Mouse (Mus musculus): ENCODE results near the gene Ptprb. TPM values are rescaled to one million over a fixed set of nuclear protein-coding genes. Genes with fewer than 3 reads are reported as not detected.

Gene Ptprb
- polyA plus RNA-seq, 1 experiment from 2014 or later: 5.5 TPM

DNA sequence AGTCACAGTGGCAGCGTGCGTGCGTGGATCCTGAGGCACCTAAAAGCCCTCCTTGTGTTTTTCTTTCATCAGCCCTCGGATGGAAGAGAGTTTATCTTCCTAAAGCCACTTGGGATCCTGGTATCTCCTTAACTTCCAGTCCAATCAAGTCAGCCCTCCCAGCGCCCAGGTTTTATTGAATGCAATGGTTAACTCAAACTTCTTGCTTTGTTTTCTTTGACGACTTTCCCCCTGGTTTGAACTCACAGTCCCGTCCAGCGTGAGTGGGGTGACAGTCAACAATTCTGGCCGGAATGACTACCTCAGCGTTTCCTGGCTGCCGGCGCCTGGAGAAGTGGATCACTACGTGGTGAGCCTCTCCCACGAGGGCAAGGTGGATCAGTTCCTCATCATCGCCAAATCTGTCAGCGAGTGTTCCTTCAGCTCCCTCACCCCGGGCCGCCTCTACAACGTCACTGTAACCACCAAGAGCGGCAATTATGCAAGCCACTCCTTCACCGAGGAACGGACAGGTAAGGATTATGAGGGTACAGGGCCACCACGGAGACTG, 55.7 kb downstream of the Ptprb start:
- H3K27ac ChIP-seq: no peak overlapping the region
- no peak for DNase-seq (ENCODE audit: low spot score)
- no peaks in the 10 kb centered on the region for H3K36me3 ChIP-seq (ENCODE audit: insufficient read depth, low read length)
- H3K27me3 ChIP-seq (ENCODE audit: insufficient read depth, low read length): no peaks in the 10 kb centered on the region
- no peak for ATAC-seq (replicated peaks; ENCODE audit: low FRiP score, low read depth)
- TF ChIP-seq CTCF (IDR thresholded peaks at IDR 0.05; ENCODE audit: low read depth): no peak
- H3K4me3 ChIP-seq (replicated peaks; ENCODE audit: low read depth, low read length): 0 out of 2 replicates have a peak overlapping the region, but pooled peaks have one; percentile 1
- no peak overlapping the region for H3K9ac ChIP-seq (ENCODE audit: low read depth, low read length)
- peak overlapping the region; percentile 41 for H3K4me2 ChIP-seq (ENCODE audit: low read length)
- H3K4me1 ChIP-seq (replicated peaks; ENCODE audit: insufficient read depth, low read length): no peaks in the 10 kb centered on the region
- WGBS: 27% methylated on average over 23 of the region's 23 CpGs
- no peaks in the 10 kb centered on the region for H3K9me3 ChIP-seq (replicated peaks; ENCODE audit: low read length)

DNA sequence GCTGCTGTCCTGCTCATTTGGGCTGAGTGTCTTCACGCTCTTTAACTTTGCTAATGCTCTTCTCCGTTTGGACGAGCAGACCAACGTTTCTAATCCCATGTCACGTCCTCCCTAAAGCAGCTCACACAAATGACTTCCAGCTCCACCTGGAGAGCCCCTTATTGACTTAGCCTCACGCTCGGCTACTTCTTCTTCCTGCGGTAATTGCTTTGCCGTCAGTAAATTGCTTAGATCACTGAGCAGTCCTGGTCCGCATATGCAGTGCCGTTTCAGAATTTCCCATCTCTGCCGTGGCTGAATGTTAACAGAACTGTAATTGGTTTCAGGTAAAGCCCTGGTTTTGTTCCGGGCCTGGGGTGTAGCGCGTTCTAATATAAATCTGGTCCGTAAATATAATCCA, 58.3 kb downstream of the Ptprb start:
- DNase-seq (ENCODE audit: low spot score): peak; percentile 28
- 43% methylated on average over 16 of the region's 16 CpGs for WGBS
- H3K9ac ChIP-seq (ENCODE audit: low read depth, low read length): no peak overlapping the region
- ATAC-seq (replicated peaks; ENCODE audit: low FRiP score, low read depth): peak; percentile 46; the same call in 1 of the 2 replicates
- H3K4me3 ChIP-seq (replicated peaks; ENCODE audit: low read depth, low read length): no peak overlapping the region
- no peak for TF ChIP-seq CTCF (IDR thresholded peaks at IDR 0.05; ENCODE audit: low read depth)
- no peaks in the 10 kb centered on the region for H3K27me3 ChIP-seq (ENCODE audit: insufficient read depth, low read length)
- H3K9me3 ChIP-seq (replicated peaks; ENCODE audit: low read length): no peaks in the 10 kb centered on the region
- no peaks in the 10 kb centered on the region for H3K36me3 ChIP-seq (ENCODE audit: insufficient read depth, low read length)
- no peak overlapping the region for H3K4me2 ChIP-seq (ENCODE audit: low read length)
- H3K27ac ChIP-seq: no peak overlapping the region
- H3K4me1 ChIP-seq (replicated peaks; ENCODE audit: insufficient read depth, low read length): no peaks in the 10 kb centered on the region

DNA sequence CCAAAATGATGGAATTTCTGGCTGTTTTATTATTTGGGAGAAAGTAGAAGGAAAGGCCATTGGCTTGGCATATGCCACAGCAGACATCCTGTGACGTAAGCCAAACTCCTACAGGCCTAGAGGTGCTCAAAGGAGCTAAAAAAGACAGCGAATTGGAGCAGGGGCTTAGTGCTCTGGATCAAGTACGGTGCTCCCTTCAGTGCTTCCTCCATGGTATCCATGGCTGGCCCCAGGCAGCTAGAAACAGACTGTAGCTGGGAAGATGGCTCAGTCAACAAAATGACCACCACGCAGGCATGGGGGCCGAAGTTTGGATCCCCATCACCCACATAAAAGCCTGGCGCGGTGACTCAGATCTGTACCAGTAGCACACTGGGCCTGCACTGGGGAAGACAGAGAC, 58.8 kb downstream of the Ptprb start:
- no peaks in the 10 kb centered on the region for H3K4me1 ChIP-seq (replicated peaks; ENCODE audit: insufficient read depth, low read length)
- H3K4me2 ChIP-seq (ENCODE audit: low read length): no peak overlapping the region
- no peaks in the 10 kb centered on the region for H3K9me3 ChIP-seq (replicated peaks; ENCODE audit: low read length)
- no peak overlapping the region for H3K4me3 ChIP-seq (replicated peaks; ENCODE audit: low read depth, low read length)
- no peak overlapping the region for H3K27ac ChIP-seq
- no peak overlapping the region for H3K9ac ChIP-seq (ENCODE audit: low read depth, low read length)
- no peak for TF ChIP-seq CTCF (IDR thresholded peaks at IDR 0.05; ENCODE audit: low read depth)
- DNase-seq (ENCODE audit: low spot score) (no peak), ATAC-seq (replicated peaks; ENCODE audit: low FRiP score, low read depth) (no peak)
- H3K36me3 ChIP-seq (ENCODE audit: insufficient read depth, low read length): no peaks in the 10 kb centered on the region
- no peaks in the 10 kb centered on the region for H3K27me3 ChIP-seq (ENCODE audit: insufficient read depth, low read length)
- 88% methylated on average over 7 of the region's 7 CpGs for WGBS

DNA sequence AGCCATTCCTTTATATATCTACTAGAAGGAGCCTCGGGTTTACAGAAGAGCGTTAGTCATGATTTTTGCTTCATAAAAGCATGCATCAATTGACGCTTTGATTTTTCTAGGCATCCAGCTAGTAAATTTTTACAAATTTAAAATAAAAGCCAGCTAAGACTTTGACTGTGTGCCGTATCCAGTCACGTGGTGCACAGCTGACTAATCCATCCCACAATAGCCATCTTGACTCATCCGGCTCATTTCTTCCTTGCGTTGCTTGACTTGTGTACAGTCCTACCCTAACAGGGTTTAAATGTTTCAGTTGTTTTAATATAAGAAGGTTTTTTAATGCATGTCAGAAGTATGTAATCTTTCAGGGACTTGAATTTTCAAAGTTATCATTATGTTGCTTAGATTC, 60.0 kb downstream of the Ptprb start:
- Histone ChIP-seq H3K4me2 (ENCODE audit: low read length) (no peak overlapping the region), H3K27ac (no peak overlapping the region), H3K9ac (ENCODE audit: low read depth, low read length) (no peak overlapping the region), H3K9me3 (replicated peaks; ENCODE audit: low read length) (no peaks in the 10 kb centered on the region), H3K27me3 (ENCODE audit: insufficient read depth, low read length) (no peaks in the 10 kb centered on the region), H3K36me3 (ENCODE audit: insufficient read depth, low read length) (no peaks in the 10 kb centered on the region), H3K4me3 (replicated peaks; ENCODE audit: low read depth, low read length) (no peak overlapping the region), H3K4me1 (replicated peaks; ENCODE audit: insufficient read depth, low read length) (no peaks in the 10 kb centered on the region)
- DNase-seq (ENCODE audit: low spot score) (no peak), ATAC-seq (replicated peaks; ENCODE audit: low FRiP score, low read depth) (no peak)
- TF ChIP-seq CTCF (IDR thresholded peaks at IDR 0.05; ENCODE audit: low read depth): no peak
- WGBS: 93% methylated on average over 7 of the region's 7 CpGs

DNA sequence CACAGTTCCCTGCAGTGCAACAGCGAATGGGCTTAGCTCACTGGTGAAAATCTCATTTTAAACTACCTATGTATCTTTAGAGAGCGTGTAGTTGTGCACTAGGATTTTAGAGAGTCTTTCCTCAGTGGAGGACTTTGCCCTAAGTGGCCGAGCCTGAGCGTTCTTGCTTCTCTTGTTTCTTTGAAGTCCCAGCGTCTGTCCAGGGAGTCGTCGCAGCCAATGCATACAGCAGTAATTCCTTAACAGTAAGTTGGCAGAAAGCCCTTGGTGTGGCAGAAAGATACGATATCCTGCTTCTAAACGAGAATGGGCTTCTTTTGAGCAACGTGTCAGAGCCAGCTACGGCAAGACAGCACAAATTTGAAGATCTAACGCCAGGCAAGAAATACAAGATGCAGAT, 65.9 kb downstream of the Ptprb start:
- 65% methylated on average over 12 of the region's 12 CpGs for WGBS
- no peaks in the 10 kb centered on the region for H3K4me1 ChIP-seq (replicated peaks; ENCODE audit: insufficient read depth, low read length)
- no peak overlapping the region for H3K9ac ChIP-seq (ENCODE audit: low read depth, low read length)
- no peak overlapping the region for H3K4me3 ChIP-seq (replicated peaks; ENCODE audit: low read depth, low read length)
- DNase-seq (ENCODE audit: low spot score): no peak
- H3K27ac ChIP-seq: no peak overlapping the region
- ATAC-seq (replicated peaks; ENCODE audit: low FRiP score, low read depth): no peak
- no peaks in the 10 kb centered on the region for H3K27me3 ChIP-seq (ENCODE audit: insufficient read depth, low read length)
- H3K36me3 ChIP-seq (ENCODE audit: insufficient read depth, low read length): no peaks in the 10 kb centered on the region
- no peak for TF ChIP-seq CTCF (IDR thresholded peaks at IDR 0.05; ENCODE audit: low read depth)
- H3K4me2 ChIP-seq (ENCODE audit: low read length): no peak overlapping the region
- H3K9me3 ChIP-seq (replicated peaks; ENCODE audit: low read length): no peaks in the 10 kb centered on the region

DNA sequence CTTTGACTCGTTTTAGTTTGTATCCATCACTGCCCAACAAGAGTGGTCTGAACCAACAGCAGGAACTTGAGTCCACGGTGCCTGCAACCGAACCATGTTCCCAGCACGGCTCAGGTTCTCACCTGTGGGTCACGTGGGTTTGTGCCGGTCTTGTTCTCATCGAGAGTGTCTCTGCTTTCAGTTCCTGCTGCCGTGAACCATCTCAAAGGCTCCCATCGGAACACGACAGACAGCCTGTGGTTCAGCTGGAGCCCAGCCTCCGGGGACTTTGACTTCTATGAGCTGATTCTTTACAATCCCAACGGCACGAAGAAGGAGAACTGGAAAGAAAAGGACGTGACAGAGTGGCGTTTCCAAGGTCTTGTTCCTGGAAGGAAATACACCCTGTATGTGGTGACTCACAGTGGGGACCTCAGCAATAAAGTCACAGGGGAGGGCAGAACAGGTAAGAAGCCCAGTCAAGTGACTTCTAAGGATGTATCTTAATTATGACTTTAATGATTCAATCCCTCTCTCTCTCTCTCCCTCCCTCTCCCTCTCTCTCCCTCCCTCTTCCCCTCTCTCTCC, 71.4 kb downstream of the Ptprb start:
- DNase-seq (ENCODE audit: low spot score) (no peak), ATAC-seq (replicated peaks; ENCODE audit: low FRiP score, low read depth) (no peak)
- Histone ChIP-seq H3K36me3 (ENCODE audit: insufficient read depth, low read length) (no peaks in the 10 kb centered on the region), H3K4me1 (replicated peaks; ENCODE audit: insufficient read depth, low read length) (no peaks in the 10 kb centered on the region), H3K9me3 (replicated peaks; ENCODE audit: low read length) (no peaks in the 10 kb centered on the region), H3K27me3 (ENCODE audit: insufficient read depth, low read length) (no peaks in the 10 kb centered on the region), H3K9ac (ENCODE audit: low read depth, low read length) (no peak overlapping the region), H3K27ac (no peak overlapping the region), H3K4me2 (ENCODE audit: low read length) (no peak overlapping the region), H3K4me3 (replicated peaks; ENCODE audit: low read depth, low read length) (no peak overlapping the region)
- WGBS: 84% methylated on average over 15 of the region's 15 CpGs
- no peak for TF ChIP-seq CTCF (IDR thresholded peaks at IDR 0.05; ENCODE audit: low read depth)

GRCm38 (mm10) chr10:116349004-116349403, 73.7 kb downstream of the Ptprb start:
- H3K9ac ChIP-seq (ENCODE audit: low read depth, low read length): no peak overlapping the region
- H3K4me1 ChIP-seq (replicated peaks; ENCODE audit: insufficient read depth, low read length): no peaks in the 10 kb centered on the region
- ATAC-seq (replicated peaks; ENCODE audit: low FRiP score, low read depth) (no peak), DNase-seq (ENCODE audit: low spot score) (no peak)
- H3K27me3 ChIP-seq (ENCODE audit: insufficient read depth, low read length): no peaks in the 10 kb centered on the region
- H3K4me2 ChIP-seq (ENCODE audit: low read length): no peak overlapping the region
- no peaks in the 10 kb centered on the region for H3K36me3 ChIP-seq (ENCODE audit: insufficient read depth, low read length)
- no peak for TF ChIP-seq CTCF (IDR thresholded peaks at IDR 0.05; ENCODE audit: low read depth)
- no peak overlapping the region for H3K4me3 ChIP-seq (replicated peaks; ENCODE audit: low read depth, low read length)
- H3K9me3 ChIP-seq (replicated peaks; ENCODE audit: low read length): no peaks in the 10 kb centered on the region
- 85% methylated on average over 6 of the region's 6 CpGs for WGBS
- H3K27ac ChIP-seq: no peak overlapping the region

Measured in kidney, postnatal 0 days (tissue).